Mouse (Mus musculus): Measurements from ENCODE around the gene Ddx58.

Ddx58 gene

GRCm38 (mm10) chr4:40233062-40233664 is 6.5 kb downstream of the Ddx58 start:
- no peak for DNase-seq (ENCODE audit: low spot score)

- no peak for DNase-seq (ENCODE audit: low spot score)
These were observed 9.9 kb downstream of the Ddx58 start for GRCm38 (mm10) chr4:40229723-40230122.

- DNase-seq (ENCODE audit: low spot score): no peak
These were observed 11.7 kb downstream of the Ddx58 start for GRCm38 (mm10) chr4:40227886-40228285.

- no peak for DNase-seq (ENCODE audit: low spot score)
These were observed 12.5 kb downstream of the Ddx58 start for GRCm38 (mm10) chr4:40227131-40227530.

DNA sequence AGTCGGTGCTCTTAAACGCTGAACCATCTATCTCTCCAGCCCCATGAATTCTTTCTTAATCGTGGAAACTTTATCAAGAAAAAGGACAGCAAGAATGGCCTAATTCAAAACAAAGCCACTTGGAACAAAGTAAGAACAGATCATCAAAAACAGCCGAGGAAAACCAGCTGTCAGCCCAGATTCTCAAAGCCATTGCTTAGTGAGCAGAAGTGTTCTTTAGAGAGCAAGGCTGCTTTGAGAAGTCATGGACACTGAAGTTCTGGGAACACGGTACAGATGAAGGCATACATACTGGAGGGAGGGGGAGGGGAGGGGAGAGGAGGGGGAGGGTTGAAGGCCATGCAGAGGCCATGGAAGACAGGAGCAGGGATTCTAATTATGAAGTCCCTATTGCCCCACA is 13.5 kb downstream of the Ddx58 start:
- DNase-seq (ENCODE audit: low spot score): no peak

- no peak for DNase-seq (ENCODE audit: low spot score)
These were observed 17.6 kb downstream of the Ddx58 start for GRCm38 (mm10) chr4:40221876-40222585.

DNA sequence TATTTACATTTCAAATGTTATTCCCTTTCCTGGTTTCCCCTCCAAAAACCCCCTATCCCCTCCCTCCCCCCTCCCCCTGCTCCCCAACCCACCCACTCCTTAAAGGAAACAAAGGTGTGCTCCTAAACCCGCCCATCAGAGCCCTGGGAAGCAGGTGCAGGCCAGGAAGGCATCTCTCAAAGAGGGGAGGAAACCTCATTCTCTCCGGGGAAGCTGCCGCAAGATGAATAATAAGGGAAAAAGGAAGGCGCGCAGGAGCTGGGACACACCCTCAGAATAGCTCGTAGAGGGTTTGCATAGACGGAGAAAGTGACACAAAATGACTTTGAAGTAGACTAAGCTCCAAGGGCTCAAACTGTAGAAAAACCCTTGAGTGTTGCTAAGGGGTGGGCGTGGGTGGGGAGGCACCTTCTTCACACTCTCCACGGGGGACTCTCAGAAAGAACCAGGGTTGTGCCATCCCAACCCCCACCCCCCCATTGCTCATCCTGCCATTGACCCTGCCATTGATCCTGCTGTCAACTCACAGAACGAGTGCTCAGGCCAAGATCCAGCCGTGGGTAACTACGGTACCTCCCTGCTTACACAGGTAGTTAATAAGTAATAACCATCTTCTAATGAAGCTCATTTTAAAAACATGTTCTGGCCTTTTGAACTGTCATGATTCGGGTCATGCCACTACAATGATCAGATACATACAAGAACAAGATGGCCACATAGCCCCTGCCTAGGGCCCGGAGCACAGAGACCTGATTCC is 18.4 kb downstream of the Ddx58 start:
- no peak for DNase-seq (ENCODE audit: low spot score)

DNA sequence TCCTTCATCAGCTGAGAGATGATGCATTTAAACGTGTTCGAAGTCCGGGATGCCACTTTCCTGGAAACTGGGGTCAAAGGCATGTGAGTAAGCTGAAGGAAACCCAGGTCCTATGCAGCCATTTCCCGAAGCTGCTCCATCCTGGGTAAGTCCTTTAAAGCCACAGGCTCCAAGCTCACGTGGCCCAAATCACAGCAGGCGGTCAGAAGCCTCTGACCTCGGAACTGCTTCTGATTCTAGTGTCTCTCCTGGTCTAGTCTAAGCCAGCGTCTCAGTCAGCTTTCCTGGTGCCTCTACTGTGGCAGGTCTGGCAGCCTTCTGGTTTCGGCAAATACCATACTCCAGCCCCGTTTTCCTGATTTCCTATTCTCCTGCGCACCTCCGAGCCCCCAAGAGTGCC is 19.2 kb downstream of the Ddx58 start:
- peak; percentile 16 for DNase-seq (ENCODE audit: low spot score)

GRCm38 (mm10) chr4:40218382-40218781 is 21.2 kb downstream of the Ddx58 start:
- DNase-seq (ENCODE audit: low spot score): peak; percentile 46

- DNase-seq (ENCODE audit: low spot score): no peak
These were observed 21.7 kb downstream of the Ddx58 start for GRCm38 (mm10) chr4:40217910-40218309.

GRCm38 (mm10) chr4:40212177-40212576 is 27.5 kb downstream of the Ddx58 start:
- no peak for DNase-seq (ENCODE audit: low spot score)

- peak; percentile 29 for DNase-seq (ENCODE audit: low spot score)
These were observed 31.9 kb downstream of the Ddx58 start for GRCm38 (mm10) chr4:40207701-40208100.

GRCm38 (mm10) chr4:40205231-40205903 is 34.3 kb downstream of the Ddx58 start:
- DNase-seq (ENCODE audit: low spot score): no peak

GRCm38 (mm10) chr4:40204374-40204773 is 35.3 kb downstream of the Ddx58 start:
- no peak for DNase-seq (ENCODE audit: low spot score)

DNA sequence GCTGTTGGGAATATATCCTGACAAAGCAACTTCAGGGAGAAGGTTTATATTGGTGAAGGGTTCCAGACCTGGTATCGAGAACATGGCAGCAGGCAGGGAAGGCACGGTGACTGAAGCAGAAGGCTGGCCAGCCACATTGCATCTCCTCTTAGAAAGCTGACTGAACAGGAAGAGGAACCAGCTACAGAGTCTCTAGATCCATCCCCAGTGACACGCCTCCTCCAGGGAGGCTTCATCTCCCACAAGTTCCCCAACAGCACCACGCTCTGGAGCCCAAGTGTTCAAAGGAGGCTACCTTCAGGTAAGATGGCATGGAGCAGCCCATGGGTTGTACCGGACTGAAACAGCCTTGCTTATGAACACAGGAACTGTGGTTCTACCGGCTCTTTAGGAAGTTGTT is 37.4 kb downstream of the Ddx58 start:
- no peak for DNase-seq (ENCODE audit: low spot score)

DNA sequence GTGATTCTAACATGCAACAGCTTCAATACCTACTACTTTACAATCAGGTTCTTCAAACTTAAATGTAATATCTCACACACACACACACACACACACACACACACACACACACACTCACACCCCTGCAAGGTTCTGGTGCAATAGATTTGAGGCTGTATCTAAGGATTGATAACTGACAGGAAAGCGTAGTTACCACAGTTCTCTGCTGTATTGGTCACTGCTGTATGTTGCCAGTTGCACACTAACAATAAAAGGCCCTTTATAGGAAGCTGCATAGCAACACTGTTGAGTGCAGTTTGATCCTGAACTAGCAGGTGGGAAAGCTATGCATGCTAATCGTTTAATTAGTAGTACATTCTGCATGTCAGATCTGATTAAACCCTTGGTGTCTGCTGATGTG is 44.3 kb downstream of the Ddx58 start:
- no peak for DNase-seq (ENCODE audit: low spot score)

DNA sequence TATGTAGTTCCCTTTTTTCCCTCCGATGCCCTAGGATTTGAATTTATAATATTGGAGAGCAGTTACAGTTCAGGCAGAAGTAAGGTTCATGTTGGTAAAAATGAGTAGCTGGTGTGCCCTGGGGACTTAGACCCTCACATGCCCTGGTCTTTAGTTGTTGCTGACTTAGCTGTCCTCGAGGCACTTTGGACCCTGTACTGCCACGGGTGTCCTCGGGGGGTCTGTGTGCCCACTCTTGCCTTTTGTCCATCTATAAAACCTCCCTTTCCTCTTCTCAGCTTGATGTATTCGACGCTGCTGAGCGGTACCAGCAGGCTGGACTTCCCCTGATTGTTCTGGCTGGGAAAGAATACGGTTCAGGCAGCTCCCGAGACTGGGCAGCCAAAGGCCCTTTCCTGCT is 46.2 kb downstream of the Ddx58 start:
- no peak for DNase-seq (ENCODE audit: low spot score)

GRCm38 (mm10) chr4:40192246-40192645 is 47.4 kb downstream of the Ddx58 start:
- DNase-seq (ENCODE audit: low spot score): no peak

DNA sequence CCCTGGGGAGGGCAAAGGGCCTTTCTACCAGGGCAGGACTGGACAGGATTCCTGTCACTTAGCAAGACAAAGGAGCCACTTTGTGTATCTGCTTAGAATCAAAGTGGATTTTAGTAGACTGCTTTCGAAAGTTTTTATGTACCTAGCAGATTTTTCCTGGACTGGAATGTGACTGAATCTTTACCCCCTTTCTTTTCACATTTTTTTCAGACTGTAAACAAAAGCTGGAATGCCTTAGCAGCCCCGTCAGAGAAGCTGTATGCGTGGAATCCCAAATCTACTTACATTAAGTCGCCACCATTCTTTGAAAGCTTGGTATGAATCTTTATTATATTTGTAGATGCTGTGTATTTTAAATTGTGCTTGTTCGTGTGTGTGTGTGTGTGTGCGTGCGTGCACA is 51.7 kb downstream of the Ddx58 start:
- DNase-seq (ENCODE audit: low spot score): no peak

DNA sequence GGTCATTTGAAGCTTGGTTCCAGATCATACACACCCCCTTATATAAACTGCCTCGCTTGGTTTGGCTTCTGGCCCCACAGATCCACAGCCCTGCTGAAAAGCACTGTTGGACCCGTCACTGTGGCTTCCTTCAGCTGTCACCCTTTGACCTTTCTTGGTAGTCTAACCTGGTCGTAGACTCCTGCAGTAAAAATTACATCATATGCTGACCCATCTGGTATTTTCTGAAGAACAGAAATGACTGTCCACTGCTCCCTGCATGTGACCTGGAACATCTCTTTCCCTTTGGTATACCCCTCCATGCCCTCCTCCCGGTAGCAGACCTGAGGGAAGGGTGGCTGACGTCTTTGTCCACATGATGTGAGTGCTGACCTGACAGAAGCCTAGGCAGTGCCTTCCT is 55.2 kb downstream of the Ddx58 start:
- DNase-seq (ENCODE audit: low spot score): no peak

DNA sequence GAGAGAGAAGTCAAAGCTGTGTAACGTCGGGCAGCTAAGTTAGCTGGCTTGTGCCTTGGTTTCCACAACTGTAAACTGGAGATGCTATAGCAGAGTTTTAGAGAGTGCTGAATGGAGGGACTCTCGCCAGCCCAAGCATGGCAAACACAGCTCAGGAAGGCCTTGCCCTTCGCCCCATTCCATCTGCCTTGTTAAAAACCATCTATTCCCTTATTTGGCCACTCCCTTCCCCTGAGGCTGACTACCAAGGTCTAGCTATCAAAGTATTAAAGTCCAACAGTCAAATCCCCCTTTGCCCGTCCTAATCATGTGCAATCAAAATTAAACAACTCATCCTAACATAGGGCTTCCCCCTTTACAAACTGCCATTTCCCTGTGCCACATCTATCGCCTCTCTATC is 55.8 kb downstream of the Ddx58 start:
- DNase-seq (ENCODE audit: low spot score): no peak

DNA sequence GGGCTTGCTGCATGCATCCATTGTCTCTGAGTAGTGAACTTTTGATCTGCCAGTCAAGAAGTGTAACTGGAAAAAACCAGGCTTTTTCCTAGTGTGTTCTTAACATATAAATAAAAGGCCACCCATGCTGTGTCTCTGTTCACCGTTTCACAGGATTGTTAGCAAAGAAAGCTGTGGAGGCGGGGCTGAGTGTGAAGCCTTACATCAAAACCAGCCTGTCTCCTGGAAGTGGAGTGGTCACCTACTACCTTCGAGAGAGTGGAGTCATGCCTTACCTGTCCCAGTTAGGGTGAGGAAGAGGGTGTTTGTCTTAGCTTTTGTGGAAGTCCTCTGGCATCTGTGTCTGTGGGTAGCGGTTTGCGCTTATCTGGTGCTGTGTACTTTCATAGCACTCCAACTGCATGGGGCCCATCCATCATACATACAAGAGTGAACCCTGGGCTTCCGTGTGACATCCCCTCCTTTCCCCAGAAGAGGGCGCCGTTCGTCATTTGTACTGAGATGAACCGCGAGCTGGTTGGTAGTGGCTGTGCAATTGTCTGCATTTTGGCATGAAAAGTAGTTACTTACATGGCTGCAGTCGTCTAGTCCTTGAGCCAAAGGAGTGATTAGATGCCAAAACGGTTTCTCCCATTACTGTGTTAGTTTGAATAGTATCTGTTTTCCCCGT is 56.8 kb downstream of the Ddx58 start:
- peak; percentile 71 for DNase-seq (ENCODE audit: low spot score)

All from retina, embryonic 14.5 days (tissue).